Mouse (Mus musculus): ENCODE data around the gene Pepd. TPM values are rescaled to one million over a fixed set of nuclear protein-coding genes. Genes with fewer than 3 reads are reported as not detected.

Pepd gene
- total and polyA plus RNA-seq, 2 experiments from 2014 or later: 60.0 to 64.5 TPM

DNA sequence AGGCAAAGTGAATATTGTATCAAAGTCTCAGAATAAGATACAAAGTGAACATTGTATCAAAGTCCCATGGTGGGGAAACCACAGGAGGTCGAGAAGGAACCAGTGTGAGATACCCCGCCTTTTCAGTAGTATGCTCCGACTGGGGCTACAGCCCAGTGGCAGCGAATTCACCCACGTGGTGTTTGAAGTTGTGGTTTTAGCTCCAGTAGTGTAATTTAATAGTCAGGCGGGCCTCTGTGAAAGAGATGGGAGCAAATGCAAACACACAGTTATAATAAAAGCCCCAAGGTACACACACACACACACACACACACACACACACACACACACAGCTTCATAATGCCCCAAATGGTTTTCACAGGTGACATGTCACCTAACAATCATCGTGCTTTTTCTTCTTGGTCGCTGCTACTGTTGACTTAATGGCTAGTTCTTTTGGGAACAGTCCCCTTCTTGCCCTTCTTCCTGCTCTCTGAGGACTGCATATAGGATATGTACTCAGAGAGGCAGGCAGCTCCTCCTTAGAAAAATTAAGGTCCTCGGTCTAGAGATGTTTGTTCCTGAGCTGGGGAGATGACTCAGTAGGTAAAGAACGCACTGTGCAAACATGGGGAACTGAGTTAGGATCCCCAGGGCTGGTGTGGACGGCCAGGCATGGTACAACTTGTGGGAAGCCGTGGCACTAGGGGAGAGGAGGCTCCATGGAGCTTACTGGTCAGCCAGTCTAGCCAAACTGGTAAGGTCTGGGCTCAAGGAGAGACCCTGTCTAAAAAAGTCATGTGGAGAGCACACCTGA is 172.6 kb downstream of the Pepd start:
- Histone ChIP-seq H3K27me3 (ENCODE audit: insufficient read depth, low read length) (no peaks in the 10 kb centered on the region), H3K4me3 (ENCODE audit: low read length) (no peak overlapping the region), H3K9ac (replicated peaks; ENCODE audit: low read length) (no peak overlapping the region), H3K4me1 (ENCODE audit: insufficient read depth, low read length) (peaks cover 9% of the 10 kb centered on the region; the same call in 1 of the 2 replicates), H3K4me2 (ENCODE audit: low read depth, low read length) (no peak overlapping the region), H3K9me3 (ENCODE audit: low read length) (no peaks in the 10 kb centered on the region), H3K27ac (no peak overlapping the region), H3K36me3 (ENCODE audit: insufficient read depth, low read length) (no peaks in the 10 kb centered on the region)
- no peak for ATAC-seq
- WGBS: 85% methylated on average over 12 of the region's 12 CpGs
- no peak for TF ChIP-seq CTCF (IDR thresholded peaks at IDR 0.05; ENCODE audit: low read depth)
- no peak for DNase-seq (ENCODE audit: low spot score)

DNA sequence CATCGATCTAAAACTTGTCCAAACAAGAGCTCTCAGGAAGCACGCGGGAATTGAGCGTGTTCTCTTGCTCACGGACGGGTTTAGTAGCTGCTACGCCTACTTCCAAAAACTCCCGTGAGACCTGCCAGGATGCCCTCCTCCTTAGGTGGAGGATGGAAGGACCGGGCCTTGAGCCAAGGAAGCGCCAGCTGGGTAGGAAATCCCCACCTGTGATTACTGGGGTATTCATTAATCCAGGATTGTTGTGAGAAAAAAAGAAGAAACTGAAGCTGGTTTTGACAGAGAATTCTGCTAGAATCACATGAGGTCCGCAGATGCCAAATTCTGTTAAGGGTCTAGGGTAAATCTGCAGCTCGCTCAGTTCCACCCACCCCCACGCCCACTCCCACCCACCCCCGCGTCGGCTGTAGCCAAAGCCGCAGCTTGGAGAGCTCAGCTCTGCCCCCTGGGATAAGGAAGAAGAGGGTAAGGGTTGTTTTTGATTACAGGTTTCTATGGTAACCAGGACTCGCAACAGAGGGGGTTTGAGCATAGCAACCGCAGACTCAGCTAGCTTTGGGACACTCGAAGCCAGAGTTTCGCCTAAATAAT is 174.2 kb downstream of the Pepd start:
- peak; percentile 75 for DNase-seq (ENCODE audit: low spot score)
- Histone ChIP-seq H3K27me3 (ENCODE audit: insufficient read depth, low read length) (no peaks in the 10 kb centered on the region), H3K9me3 (ENCODE audit: low read length) (no peaks in the 10 kb centered on the region), H3K4me3 (ENCODE audit: low read length) (peak overlapping the region; percentile 23), H3K4me2 (ENCODE audit: low read depth, low read length) (peak overlapping the region; percentile 56), H3K9ac (replicated peaks; ENCODE audit: low read length) (0 out of 2 replicates have a peak overlapping the region, but pooled peaks have one; percentile 13), H3K27ac (no peak overlapping the region), H3K36me3 (ENCODE audit: insufficient read depth, low read length) (no peaks in the 10 kb centered on the region), H3K4me1 (ENCODE audit: insufficient read depth, low read length) (peaks cover 9% of the 10 kb centered on the region; the same call in 1 of the 2 replicates)
- under 1% methylated on average over 21 of the region's 21 CpGs for WGBS
- peak; percentile 72 for ATAC-seq
- TF ChIP-seq CTCF (IDR thresholded peaks at IDR 0.05; ENCODE audit: low read depth): peak; percentile 42

DNA sequence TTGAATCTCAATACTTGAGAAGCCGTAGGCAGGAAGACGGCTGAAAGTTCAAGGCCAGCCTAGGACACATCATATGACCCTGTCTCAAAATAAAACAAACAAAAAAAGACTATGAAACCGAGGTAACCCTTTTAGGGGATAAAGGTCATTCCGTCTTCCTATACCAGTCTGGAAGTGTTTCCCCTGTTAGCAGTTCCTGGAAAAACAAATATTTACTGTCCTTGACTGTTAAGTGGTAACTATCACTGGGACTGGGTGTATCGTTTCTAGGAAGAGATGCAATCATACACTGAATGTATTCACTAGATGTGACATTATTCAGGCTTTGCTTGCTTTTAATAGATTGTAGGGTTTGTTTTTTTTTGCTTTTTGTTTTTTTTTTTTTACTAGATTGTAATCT is 178.4 kb downstream of the Pepd start:
- Histone ChIP-seq H3K27ac (no peak overlapping the region), H3K36me3 (ENCODE audit: insufficient read depth, low read length) (no peaks in the 10 kb centered on the region), H3K27me3 (ENCODE audit: insufficient read depth, low read length) (no peaks in the 10 kb centered on the region), H3K4me2 (ENCODE audit: low read depth, low read length) (no peak overlapping the region), H3K4me3 (ENCODE audit: low read length) (no peak overlapping the region), H3K9me3 (ENCODE audit: low read length) (no peaks in the 10 kb centered on the region), H3K9ac (replicated peaks; ENCODE audit: low read length) (no peak overlapping the region), H3K4me1 (ENCODE audit: insufficient read depth, low read length) (peaks cover 12% of the 10 kb centered on the region; the same call in 1 of the 2 replicates)
- DNase-seq (ENCODE audit: low spot score) (no peak), ATAC-seq (no peak)
- 82% methylated on average over 5 of the region's 5 CpGs for WGBS
- TF ChIP-seq CTCF (IDR thresholded peaks at IDR 0.05; ENCODE audit: low read depth): no peak

Small RNA genes within 50 kb of the gene (microRNA-seq; reads per million reads assigned to microRNA genes)
- 0 reads per million in 2 experiments for gene Gm25033

Other genes with a start within 250 kb of the Pepd start
- gene Chst8, start 99.7 kb upstream of the Pepd start, total RNA-seq (2014; rRNA removed): 27.8 and 38.6 TPM in 2 replicates
- 9.8 and 10.0 TPM in 2 replicates for gene Chst8, start 99.7 kb upstream of the Pepd start, polyA plus RNA-seq (2015; fragmentation: Nextera tagmentation; extraction: Ambion mirVana)
- gene Cebpg, start 144.2 kb downstream of the Pepd start, total RNA-seq (2014; rRNA removed): 8.9 and 13.2 TPM in 2 replicates
- 14.9 and 16.0 TPM in 2 replicates for gene Cebpg, start 144.2 kb downstream of the Pepd start, polyA plus RNA-seq (2015; fragmentation: Nextera tagmentation; extraction: Ambion mirVana)
- 8.3 and 9.8 TPM in 2 replicates for gene Cebpa, start 206.9 kb downstream of the Pepd start, total RNA-seq (2014; rRNA removed)
- gene Cebpa, start 206.9 kb downstream of the Pepd start, polyA plus RNA-seq (2015; fragmentation: Nextera tagmentation; extraction: Ambion mirVana): 1.1 TPM in 2 replicates